Mouse (Mus musculus) lung, embryonic 16.5 days (tissue): ENCODE data around the gene Fank1. TPM values are rescaled to one million over a fixed set of nuclear protein-coding genes. Genes with fewer than 3 reads are reported as not detected.
"Not testable (repeated sequence)": the region's sequence is repeated elsewhere in the genome, so short reads cannot be mapped to it uniquely, and the experiment has no call there.

Experiments used
- ATAC-seq: fragments of 200-750 bp; cut with Nextera tagmentation; 2 replicates; pipeline ENCODE4 v1.8.0; 2017; ENCODE audit warnings: low read depth, mild to moderate bottlenecking, moderate library complexity
- H3K27ac ChIP-seq: fragments of 300-500 bp; sonication (generic); 2 replicates; pipeline ENCODE4 v1.5.1; 2014; ENCODE audit warnings: mild to moderate bottlenecking, control low read depth, low read length
- H3K27me3 ChIP-seq: fragments of 300-500 bp; sonication (generic); 2 replicates; pipeline ENCODE4 v1.6.1; 2014; ENCODE audit warnings: low read depth, low read length, mixed read lengths; ENCODE audit not compliant: control insufficient read depth, insufficient read depth
- H3K36me3 ChIP-seq: fragments of 300-500 bp; sonication (generic); 2 replicates; pipeline ENCODE4 v1.6.1; 2014; ENCODE audit warnings: low read length; ENCODE audit not compliant: control insufficient read depth, insufficient read depth
- H3K4me1 ChIP-seq: fragments of 300-500 bp; sonication (generic); replicated peaks from 2 replicates; pipeline ENCODE4 v1.6.1; 2014; ENCODE audit warnings: low read length, mixed read lengths; ENCODE audit not compliant: control insufficient read depth, insufficient read depth
- H3K4me2 ChIP-seq: fragments of 300-500 bp; sonication (generic); 2 replicates; pipeline ENCODE4 v1.6.1; 2014; ENCODE audit warnings: low read depth, low read length, control low read depth
- H3K4me3 ChIP-seq: fragments of 300-500 bp; sonication (generic); 2 replicates; pipeline ENCODE4 v1.5.1; 2014; ENCODE audit warnings: mild to moderate bottlenecking, low read length, control low read depth
- H3K9ac ChIP-seq: fragments of 300-500 bp; sonication (generic); 2 replicates; pipeline ENCODE4 v1.6.1; 2014; ENCODE audit warnings: low read length, control low read depth
- H3K9me3 ChIP-seq: fragments of 300-500 bp; sonication (generic); 2 replicates; pipeline ENCODE4 v1.6.1; 2016; ENCODE audit warnings: low read length; ENCODE audit not compliant: control insufficient read depth
- WGBS: fragments of 180-500 bp; shearing (Covaris S2); extraction: QIAGEN DNeasy Blood & Tissue Kit; methylation state at CpG from one replicate; pipeline ENCODE4 v1.1.7; 2014; 5-methylcytosine and 5-hydroxymethylcytosine counted together
- polyA plus RNA-seq: library from polyadenylated mRNA; unstranded; fragments of >200 nt; fragmentation: Nextera tagmentation; extraction: Ambion mirVana; gene quantifications from 2 replicates; pipeline ENCODE4 v1.2.1, GENCODE M21; 2015

Gene Fank1
- polyA plus RNA-seq, 1 experiment from 2014 or later: 2.7 TPM

GRCm38 (mm10) chr7:133863684-133864083 lies 87.0 kb downstream of the Fank1 start:
- no peak overlapping the region for H3K4me3 ChIP-seq
- no peak for ATAC-seq
- no peaks in the 10 kb centered on the region for H3K9me3 ChIP-seq
- H3K4me1 ChIP-seq: no peaks in the 10 kb centered on the region
- H3K4me2 ChIP-seq: no peak overlapping the region
- H3K36me3 ChIP-seq: no peaks in the 10 kb centered on the region
- H3K27ac ChIP-seq: no peak overlapping the region
- 85% methylated on average over 4 of the region's 4 CpGs for WGBS
- no peak overlapping the region for H3K9ac ChIP-seq
- no peaks in the 10 kb centered on the region for H3K27me3 ChIP-seq

- H3K36me3 ChIP-seq: no peaks in the 10 kb centered on the region
- no peak for ATAC-seq
- H3K4me3 ChIP-seq: no peak overlapping the region
- H3K27ac ChIP-seq: no peak overlapping the region
- H3K9me3 ChIP-seq: no peaks in the 10 kb centered on the region
- no peaks in the 10 kb centered on the region for H3K27me3 ChIP-seq
- H3K9ac ChIP-seq: no peak overlapping the region
- no peaks in the 10 kb centered on the region for H3K4me1 ChIP-seq
- H3K4me2 ChIP-seq: no peak overlapping the region
- 86% methylated on average over 4 of the region's 4 CpGs for WGBS
Observed at GRCm38 (mm10) chr7:133870265-133870664, 93.6 kb downstream of the Fank1 start.

DNA sequence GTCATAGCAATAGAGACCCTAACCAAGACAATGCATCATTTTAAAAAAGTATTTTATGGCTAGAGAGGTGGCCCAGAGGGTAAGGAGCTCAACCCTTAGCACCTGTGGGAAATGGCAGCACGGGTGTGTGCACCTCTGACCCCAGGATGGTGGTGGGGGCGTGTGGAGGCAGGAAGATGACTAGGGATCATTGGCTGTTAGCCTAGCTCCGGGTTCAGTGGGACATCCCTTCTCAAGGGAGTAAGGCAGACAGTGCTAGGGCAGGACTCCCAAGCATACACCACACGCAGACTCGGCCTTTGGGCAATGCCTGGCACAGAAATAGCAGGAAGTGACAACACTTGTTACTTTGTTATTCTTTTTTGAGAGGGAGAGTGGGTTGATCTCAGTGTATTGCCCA lies 96.0 kb downstream of the Fank1 start:
- Histone ChIP-seq H3K9ac (no peak overlapping the region), H3K4me1 (no peaks in the 10 kb centered on the region), H3K9me3 (no peaks in the 10 kb centered on the region), H3K27ac (no peak overlapping the region), H3K4me3 (no peak overlapping the region), H3K4me2 (no peak overlapping the region), H3K27me3 (no peaks in the 10 kb centered on the region), H3K36me3 (no peaks in the 10 kb centered on the region)
- no peak for ATAC-seq
- WGBS: 73% methylated on average over 5 of the region's 5 CpGs

GRCm38 (mm10) chr7:133876139-133876538 lies 99.5 kb downstream of the Fank1 start:
- no peak overlapping the region for H3K4me2 ChIP-seq
- H3K27me3 ChIP-seq: no peaks in the 10 kb centered on the region
- H3K4me3 ChIP-seq: no peak overlapping the region
- H3K4me1 ChIP-seq: no peaks in the 10 kb centered on the region
- no peak for ATAC-seq
- no peak overlapping the region for H3K9ac ChIP-seq
- H3K9me3 ChIP-seq: no peaks in the 10 kb centered on the region; the same call in 1 of the 2 replicates
- H3K27ac ChIP-seq: no peak overlapping the region
- 66% methylated on average over 3 of the region's 3 CpGs for WGBS
- H3K36me3 ChIP-seq: peaks cover 6% of the 10 kb centered on the region

DNA sequence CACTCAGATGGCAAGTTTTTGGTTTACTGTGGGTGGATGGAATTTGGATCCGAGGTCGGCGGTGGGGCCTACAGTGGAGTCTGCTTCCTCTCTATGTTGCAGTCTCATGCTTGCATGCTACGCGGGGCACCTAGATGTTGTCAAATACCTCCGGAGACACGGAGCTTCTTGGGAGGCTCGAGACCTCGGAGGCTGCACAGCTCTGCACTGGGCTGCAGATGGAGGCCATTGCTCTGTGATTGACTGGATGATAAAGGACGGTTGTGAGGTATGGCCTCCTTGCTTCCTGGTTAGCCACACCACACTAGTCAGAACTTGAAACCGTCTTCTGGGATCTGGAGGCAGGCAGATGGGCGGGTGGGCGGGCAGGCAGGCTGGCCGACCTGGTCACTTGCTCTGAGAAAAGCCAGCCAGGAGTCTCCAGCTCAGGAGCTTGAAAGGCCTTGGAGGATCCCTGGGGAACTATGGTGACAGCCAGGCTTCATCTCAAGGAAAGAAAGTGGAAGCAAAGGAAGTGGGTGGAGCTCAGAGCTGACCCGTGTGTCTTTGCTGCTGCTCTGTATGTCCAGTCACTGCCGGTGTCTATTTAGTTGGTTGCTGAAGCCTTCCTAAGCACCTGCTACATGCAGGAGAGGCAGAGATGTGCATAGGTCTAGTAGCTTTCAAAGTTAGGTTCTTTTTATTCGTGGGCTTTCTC lies 100.1 kb downstream of the Fank1 start:
- Histone ChIP-seq H3K4me1 (no peaks in the 10 kb centered on the region), H3K36me3 (peaks cover 6% of the 10 kb centered on the region), H3K27ac (no peak overlapping the region), H3K9ac (no peak overlapping the region), H3K4me2 (no peak overlapping the region), H3K4me3 (no peak overlapping the region), H3K9me3 (no peaks in the 10 kb centered on the region; the same call in 1 of the 2 replicates), H3K27me3 (no peaks in the 10 kb centered on the region)
- 65% methylated on average over 17 of the region's 17 CpGs for WGBS
- ATAC-seq: no peak

GRCm38 (mm10) chr7:133879761-133880160 lies 103.1 kb downstream of the Fank1 start:
- no peak overlapping the region for H3K4me2 ChIP-seq
- ATAC-seq: no peak
- no peaks in the 10 kb centered on the region for H3K4me1 ChIP-seq
- no peaks in the 10 kb centered on the region for H3K27me3 ChIP-seq
- H3K27ac ChIP-seq: no peak overlapping the region
- no peaks in the 10 kb centered on the region; the same call in 1 of the 2 replicates for H3K9me3 ChIP-seq
- H3K36me3 ChIP-seq: peaks cover 6% of the 10 kb centered on the region
- WGBS: 94% methylated on average over 8 of the region's 8 CpGs
- H3K4me3 ChIP-seq: no peak overlapping the region
- H3K9ac ChIP-seq: no peak overlapping the region

DNA sequence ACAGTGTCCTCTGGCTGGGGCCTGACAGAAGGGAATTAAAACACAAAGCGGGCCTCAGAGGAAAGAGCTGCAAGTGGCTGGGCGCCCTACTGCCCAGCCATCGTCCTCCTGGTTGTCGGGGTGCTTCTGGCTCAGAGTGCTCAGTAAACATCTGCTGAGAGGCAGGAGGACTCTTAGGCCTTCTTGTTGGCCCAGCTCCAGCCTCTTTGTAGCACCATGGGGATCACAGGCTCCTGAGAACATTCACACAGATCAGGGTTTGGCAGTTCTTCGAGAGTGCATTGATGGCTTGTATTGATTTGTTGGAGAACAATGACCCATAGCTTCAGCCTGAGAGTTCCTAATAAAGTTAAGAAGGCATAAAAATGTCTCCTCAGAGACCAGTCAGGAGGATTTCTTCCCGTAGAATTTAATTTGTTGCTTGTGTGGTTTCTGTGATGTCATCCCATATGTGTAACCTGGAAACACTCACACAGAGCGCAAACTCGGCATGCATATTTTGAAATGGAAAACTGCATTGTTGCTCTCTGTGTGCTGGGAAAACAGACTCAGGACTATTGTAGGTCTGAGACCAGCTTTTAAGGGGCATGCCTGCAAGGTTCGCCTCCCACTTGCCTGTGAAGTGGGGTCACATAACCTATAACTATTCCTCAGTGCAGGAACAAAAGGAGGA lies 108.2 kb downstream of the Fank1 start:
- not testable (repeated sequence) for H3K4me2 ChIP-seq, H3K27me3 ChIP-seq, H3K4me1 ChIP-seq, H3K9ac ChIP-seq, H3K9me3 ChIP-seq, H3K27ac ChIP-seq, H3K4me3 ChIP-seq, H3K36me3 ChIP-seq
- peak; percentile 88 for ATAC-seq
- 37% methylated on average over 5 of the region's 9 CpGs for WGBS

DNA sequence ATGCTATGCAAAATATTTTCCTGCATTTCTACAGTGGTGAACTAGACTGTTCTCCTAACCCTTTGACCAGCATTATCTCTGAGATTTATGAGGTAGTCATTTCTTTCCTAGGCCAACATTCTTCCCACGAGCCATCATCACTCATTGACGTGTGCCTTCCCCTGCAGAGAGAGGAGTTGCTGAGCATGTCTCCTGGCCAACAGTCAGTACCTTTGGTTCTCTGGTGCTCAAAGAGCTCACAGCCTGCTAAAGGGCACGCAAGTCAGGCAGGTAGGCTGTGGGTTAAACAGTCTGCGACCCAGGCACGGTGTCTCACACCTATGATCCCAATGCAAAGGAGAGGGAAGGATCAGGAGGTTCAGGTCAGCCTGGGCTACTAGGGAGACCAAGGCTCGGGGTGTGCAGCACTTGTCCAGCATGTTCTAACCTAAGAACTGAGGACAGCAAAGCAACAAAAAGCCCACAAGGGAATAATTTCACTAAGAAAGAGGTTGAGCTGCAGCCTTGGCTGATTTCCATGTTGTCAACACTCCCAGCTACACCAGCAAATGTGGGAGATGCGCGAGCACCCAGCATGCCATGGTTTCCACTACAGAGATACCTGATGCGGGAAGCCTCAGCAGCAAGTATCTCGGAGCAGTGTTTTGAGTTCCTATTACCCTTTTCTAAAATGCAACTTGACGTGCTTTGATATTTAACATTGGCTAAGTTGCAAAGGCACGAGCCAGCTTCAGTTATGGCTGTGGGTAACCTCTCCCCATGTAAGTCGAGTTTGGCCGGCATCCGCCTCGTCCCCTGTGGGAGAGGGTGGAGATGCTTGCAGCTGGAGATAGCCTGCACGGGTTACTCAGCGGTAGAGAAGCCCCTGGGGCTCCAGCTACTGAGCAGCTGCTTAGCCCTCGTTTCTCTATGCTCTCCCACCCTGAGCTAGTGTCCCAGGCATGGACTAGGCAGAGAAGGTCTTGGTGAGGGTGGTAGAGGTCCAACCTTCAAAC lies 112.6 kb downstream of the Fank1 start:
- Histone ChIP-seq H3K9ac (no peak overlapping the region), H3K9me3 (no peaks in the 10 kb centered on the region), H3K27ac (no peak overlapping the region), H3K4me1 (no peaks in the 10 kb centered on the region), H3K4me3 (no peak overlapping the region), H3K4me2 (no peak overlapping the region), H3K27me3 (no peaks in the 10 kb centered on the region), H3K36me3 (peaks cover 4% of the 10 kb centered on the region; the same call in 1 of the 2 replicates)
- no peak for ATAC-seq
- WGBS: 78% methylated on average over 19 of the region's 19 CpGs

DNA sequence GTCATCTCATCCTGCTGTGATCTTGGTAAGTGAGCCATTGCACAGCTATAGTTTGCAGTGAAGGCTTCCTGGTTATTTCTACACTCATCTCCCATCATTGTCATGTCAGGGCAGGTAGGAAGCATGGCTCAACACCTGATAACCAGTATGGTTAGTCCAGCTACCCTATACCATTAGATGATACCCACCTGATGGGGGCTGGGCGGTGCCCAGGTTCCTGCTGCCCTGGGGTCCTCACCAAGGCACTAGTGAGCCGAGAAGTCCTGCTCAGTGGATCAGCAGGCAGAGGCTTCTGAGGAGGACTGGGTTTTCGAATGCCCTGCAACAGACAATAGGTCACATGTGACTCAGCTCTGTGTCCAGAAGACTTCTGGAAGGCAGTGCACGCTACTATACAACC lies 113.3 kb downstream of the Fank1 start:
- H3K27ac ChIP-seq: no peak overlapping the region

More for the DNA sequence above, 113.3 kb downstream of the Fank1 start:
- Histone ChIP-seq H3K4me3 (no peak overlapping the region), H3K9me3 (no peaks in the 10 kb centered on the region), H3K36me3 (peaks cover 4% of the 10 kb centered on the region; the same call in 1 of the 2 replicates), H3K4me1 (no peaks in the 10 kb centered on the region), H3K4me2 (no peak overlapping the region), H3K27me3 (no peaks in the 10 kb centered on the region), H3K9ac (no peak overlapping the region)
- 95% methylated on average over 4 of the region's 4 CpGs for WGBS
- ATAC-seq: no peak
